Mouse (Mus musculus) liver, embryonic 12.5 days (tissue): ENCODE data around the gene H2-K1. TPM values are rescaled to one million over a fixed set of nuclear protein-coding genes. Genes with fewer than 3 reads are reported as not detected.

Experiments used
- ATAC-seq: fragments of 200-750 bp; cut with Nextera tagmentation; 2 replicates; pipeline ENCODE4 v1.8.0; 2017; ENCODE audit warnings: moderate number of reproducible peaks, mild to moderate bottlenecking, moderate library complexity
- H3K27ac ChIP-seq: fragments of 300-500 bp; sonication (generic); 2 replicates; pipeline ENCODE4 v1.5.1; 2016; ENCODE audit warnings: mild to moderate bottlenecking
- H3K27me3 ChIP-seq: fragments of 300-500 bp; sonication (generic); replicated peaks from 2 replicates; pipeline ENCODE4 v1.6.1; 2016; ENCODE audit warnings: mild to moderate bottlenecking, moderate library complexity
- H3K36me3 ChIP-seq: fragments of 300-500 bp; sonication (generic); 2 replicates; pipeline ENCODE4 v1.6.1; 2016; ENCODE audit warnings: mild to moderate bottlenecking, moderate library complexity
- H3K4me1 ChIP-seq: fragments of 300-500 bp; sonication (generic); 2 replicates; pipeline ENCODE4 v1.6.1; 2016
- H3K4me2 ChIP-seq: fragments of 300-500 bp; sonication (generic); 2 replicates; pipeline ENCODE4 v1.6.1; 2016; ENCODE audit warnings: mild to moderate bottlenecking, moderate library complexity
- H3K4me3 ChIP-seq: fragments of 300-500 bp; sonication (generic); 2 replicates; pipeline ENCODE4 v1.5.1; 2016; ENCODE audit warnings: mild to moderate bottlenecking, moderate library complexity
- H3K9ac ChIP-seq: fragments of 300-500 bp; sonication (generic); 2 replicates; pipeline ENCODE4 v1.6.1; 2016; ENCODE audit warnings: mild to moderate bottlenecking, moderate library complexity
- H3K9me3 ChIP-seq: fragments of 300-500 bp; sonication (generic); replicated peaks from 2 replicates; pipeline ENCODE4 v1.6.1; 2016; ENCODE audit warnings: mild to moderate bottlenecking, moderate library complexity
- WGBS: fragments of 180-500 bp; shearing (Covaris S2); methylation state at CpG from one replicate; pipeline ENCODE4 v1.1.7; 2016; ENCODE audit not compliant: insufficient replicate concordance; 5-methylcytosine and 5-hydroxymethylcytosine counted together
- microRNA counts: library from miRNA; unstranded; fragments of <30 nt; microRNA quantifications from one replicate; lab custom pipeline; 2017
- microRNA-seq: library from miRNA; unstranded; fragments of <30 nt; microRNA quantifications from one replicate; pipeline ENCODE4, GENCODE M21; 2017
- polyA plus RNA-seq: library from polyadenylated mRNA; unstranded; fragments of >200 nt; fragmentation: Nextera tagmentation; extraction: Ambion mirVana; gene quantifications from 2 replicates; pipeline ENCODE4 v1.2.1, GENCODE M21; 2016

The H2-K1 gene
- polyA plus RNA-seq, 1 experiment from 2014 or later = 83.5 TPM

DNA sequence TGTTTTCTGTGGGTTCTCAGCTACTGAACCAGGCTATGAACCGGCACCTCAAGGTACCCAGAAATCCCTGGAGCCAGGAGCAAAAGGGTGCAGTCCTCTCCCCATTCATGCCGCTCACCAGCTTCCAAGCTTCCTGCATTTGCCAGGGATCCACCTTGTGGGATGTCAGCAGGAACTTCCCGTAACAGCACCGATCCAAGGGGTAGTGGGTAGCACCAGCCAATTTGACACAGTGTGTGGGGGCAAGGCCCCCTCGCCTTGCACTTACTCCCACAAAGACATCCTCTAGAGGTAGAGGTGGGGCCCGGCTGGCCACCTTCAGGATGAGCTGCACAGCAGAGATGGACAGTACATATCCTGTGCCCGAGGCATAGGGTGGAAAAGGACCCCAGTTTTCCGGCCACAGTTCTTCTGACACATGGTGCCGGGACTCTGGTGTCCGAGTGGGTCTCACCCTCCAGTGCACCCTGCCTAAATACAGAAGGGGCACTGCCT is 50.0 kb downstream of the H2-K1 start:
- 69% methylated on average over 10 of the region's 10 CpGs for WGBS

DNA sequence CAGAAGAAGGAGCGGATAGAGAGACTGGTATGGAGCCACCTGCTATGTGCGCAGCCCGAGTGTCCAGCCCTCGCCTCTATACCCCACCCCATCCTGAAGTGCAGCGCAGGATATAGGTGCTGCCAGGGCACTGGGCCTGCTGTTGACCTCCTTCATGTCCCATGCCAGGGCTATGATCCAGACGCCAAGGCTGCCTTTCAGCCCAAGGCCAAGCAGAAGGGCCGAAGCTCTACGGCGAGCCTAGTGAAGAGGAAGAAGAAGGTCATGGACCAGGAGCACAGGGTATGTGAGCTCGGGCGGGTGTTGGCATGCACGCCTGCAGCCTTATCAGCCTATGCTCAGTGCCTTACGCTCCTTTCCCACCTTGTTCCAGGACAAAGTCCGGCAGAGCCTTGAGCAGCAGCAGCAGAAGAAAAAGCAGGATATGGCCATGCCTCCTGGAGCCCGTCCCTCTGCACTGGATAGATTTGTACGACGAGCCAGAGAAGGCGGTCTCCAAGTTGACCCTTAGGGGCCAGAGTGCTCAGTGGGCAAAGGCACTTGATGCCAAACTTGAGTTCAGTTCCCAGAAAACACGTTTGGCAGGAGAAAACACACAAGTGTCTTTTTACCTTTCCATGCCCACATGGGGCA is 51.1 kb downstream of the H2-K1 start:
- H3K4me3 ChIP-seq = no peak overlapping the region
- H3K9ac ChIP-seq = no peak overlapping the region
- H3K9me3 ChIP-seq = no peaks in the 10 kb centered on the region
- H3K4me1 ChIP-seq = peaks cover 46% of the 10 kb centered on the region
- ATAC-seq = no peak
- H3K27me3 ChIP-seq = no peaks in the 10 kb centered on the region
- peaks cover 90% of the 10 kb centered on the region for H3K36me3 ChIP-seq
- no peak overlapping the region for H3K27ac ChIP-seq
- 85% methylated on average over 19 of the region's 19 CpGs for WGBS
- H3K4me2 ChIP-seq = no peak overlapping the region

More for the DNA sequence above, 50.0 kb downstream of the H2-K1 start:
- Histone ChIP-seq H3K4me2 (peak overlapping the region; percentile 90), H3K4me3 (peak overlapping the region; percentile 80; the same call in 1 of the 2 replicates), H3K27me3 (no peaks in the 10 kb centered on the region), H3K4me1 (peaks cover 54% of the 10 kb centered on the region), H3K9ac (peak overlapping the region; percentile 84; the same call in 1 of the 2 replicates), H3K36me3 (peaks cover 87% of the 10 kb centered on the region), H3K9me3 (no peaks in the 10 kb centered on the region), H3K27ac (peak overlapping the region; percentile 92)
- ATAC-seq = no peak

DNA sequence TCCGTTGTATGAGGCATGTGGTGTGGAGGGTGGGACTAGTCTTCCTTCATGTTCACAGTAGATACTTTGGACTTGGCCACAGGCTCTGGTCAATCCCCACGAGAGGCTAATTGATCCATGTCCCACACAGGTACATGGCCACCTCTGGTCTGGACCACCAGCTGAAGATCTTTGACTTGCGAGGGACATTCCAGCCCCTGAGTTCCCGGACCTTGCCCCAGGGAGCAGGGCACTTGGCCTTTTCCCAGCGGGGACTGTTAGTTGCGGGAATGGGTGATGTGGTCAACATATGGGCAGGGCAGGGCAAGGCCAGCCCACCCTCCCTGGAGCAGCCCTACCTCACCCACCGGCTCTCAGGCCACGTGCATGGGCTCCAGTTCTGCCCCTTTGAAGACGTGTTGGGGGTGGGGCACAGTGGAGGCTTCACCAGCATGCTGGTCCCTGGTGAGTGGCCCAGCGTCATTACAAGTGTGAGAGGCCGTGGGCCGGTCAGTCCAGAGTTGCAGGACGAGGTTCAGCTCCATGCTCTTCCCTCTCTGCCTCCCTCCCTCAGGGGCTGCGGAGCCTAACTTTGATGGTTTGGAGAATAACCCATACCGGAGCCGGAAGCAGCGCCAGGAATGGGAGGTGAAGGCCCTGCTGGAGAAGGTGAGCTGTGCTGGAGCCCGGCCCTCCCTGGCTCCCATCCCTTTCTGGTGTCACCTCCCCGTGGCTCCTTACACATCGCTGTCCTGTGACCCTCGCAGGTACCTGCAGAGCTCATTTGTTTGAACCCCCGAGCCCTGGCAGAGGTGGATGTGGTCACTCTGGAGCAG is 51.9 kb downstream of the H2-K1 start:
- Histone ChIP-seq H3K4me1 (peaks cover 38% of the 10 kb centered on the region), H3K9me3 (no peaks in the 10 kb centered on the region), H3K4me2 (no peak overlapping the region), H3K27ac (no peak overlapping the region), H3K27me3 (no peaks in the 10 kb centered on the region), H3K36me3 (peaks cover 90% of the 10 kb centered on the region), H3K9ac (no peak overlapping the region), H3K4me3 (no peak overlapping the region)
- 77% methylated on average over 22 of the region's 22 CpGs for WGBS
- no peak for ATAC-seq

DNA sequence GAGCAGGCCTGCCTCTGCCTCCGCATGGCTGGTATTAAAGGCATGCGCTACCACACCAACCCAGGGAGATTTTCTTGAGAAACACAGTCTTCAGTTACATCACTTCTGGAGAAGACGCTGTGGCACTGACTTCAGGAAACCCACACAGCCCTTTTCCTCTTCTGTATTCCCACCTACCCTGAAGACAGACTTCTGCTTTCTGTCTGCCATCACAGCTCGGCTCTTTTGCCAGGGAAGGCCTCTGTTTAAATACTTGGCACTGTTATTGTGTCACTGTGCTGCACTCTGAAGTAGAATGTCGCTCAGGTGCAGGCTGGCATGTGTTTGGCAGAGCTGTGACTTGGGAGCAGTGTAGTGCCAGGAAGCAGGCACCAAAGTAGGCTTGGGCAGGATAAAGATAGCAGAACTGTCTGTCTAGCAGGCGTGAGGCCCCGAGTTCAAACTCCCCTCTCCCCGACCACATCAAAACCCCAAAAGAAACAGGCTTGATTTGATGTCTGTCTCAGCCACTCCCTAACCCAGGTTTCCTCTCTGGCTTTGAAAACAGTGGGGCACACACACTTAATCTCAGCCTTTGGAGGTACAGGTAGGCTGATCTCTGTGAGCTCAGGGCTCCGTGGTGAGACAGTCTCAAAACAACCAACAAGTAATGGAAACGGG is 52.6 kb downstream of the H2-K1 start:
- WGBS = 64% methylated on average over 10 of the region's 10 CpGs
- no peak overlapping the region for H3K4me3 ChIP-seq
- ATAC-seq = no peak
- peaks cover 31% of the 10 kb centered on the region for H3K4me1 ChIP-seq
- no peak overlapping the region for H3K9ac ChIP-seq
- no peaks in the 10 kb centered on the region for H3K27me3 ChIP-seq
- peaks cover 90% of the 10 kb centered on the region for H3K36me3 ChIP-seq
- H3K9me3 ChIP-seq = no peaks in the 10 kb centered on the region
- H3K27ac ChIP-seq = peak overlapping the region; percentile 12; the same call in 1 of the 2 replicates
- H3K4me2 ChIP-seq = no peak overlapping the region

MicroRNAs encoded within 50 kb of the gene (microRNA counts, 519-probe panel; counts per million panel counts)
- 582 counts per million, percentile 70 among the panel's probes with 10 or more counts for microRNA mmu-miR-219 (lab: Ali Mortazavi, UCI)

Small RNA genes lying within 50 kb of the gene (microRNA-seq; reads per million reads assigned to microRNA genes)
- gene Mir219a-1 (2.5 reads per million), gene Mir219c (not detected)

Other genes with a start within 250 kb of the H2-K1 start
- 147 and 169 TPM in 2 replicates for gene Rab11b, start 239.8 kb downstream of the H2-K1 start, polyA plus RNA-seq
- gene Angptl4, start 218.5 kb downstream of the H2-K1 start, polyA plus RNA-seq = 17.3 and 21.0 TPM in 2 replicates
- 12.6 and 13.2 TPM in 2 replicates for gene Kank3, start 189.8 kb downstream of the H2-K1 start, polyA plus RNA-seq
- gene Rps28, start 175.8 kb downstream of the H2-K1 start, polyA plus RNA-seq = 689 and 715 TPM in 2 replicates
- 296 and 311 TPM in 2 replicates for gene Ndufa7, start 175.8 kb downstream of the H2-K1 start, polyA plus RNA-seq
- 22.2 and 24.1 TPM in 2 replicates for gene Cd320, start 157.3 kb downstream of the H2-K1 start, polyA plus RNA-seq
- gene Gm7029, start 126.5 kb downstream of the H2-K1 start, polyA plus RNA-seq = not detected in 2 replicates
- gene Kifc1, start 109.7 kb downstream of the H2-K1 start, polyA plus RNA-seq = 4.8 and 6.0 TPM in 2 replicates
- gene Platr17, start 95.2 kb downstream of the H2-K1 start, polyA plus RNA-seq = 0.51 and 0.78 TPM in 2 replicates
- gene Daxx, start 90.9 kb downstream of the H2-K1 start, polyA plus RNA-seq = 33.4 and 37.1 TPM in 2 replicates
- gene Tapbp, start 84.4 kb downstream of the H2-K1 start, polyA plus RNA-seq = 29.4 and 30.1 TPM in 2 replicates
- 13.6 and 14.8 TPM in 2 replicates for gene Zbtb22, start 84.4 kb downstream of the H2-K1 start, polyA plus RNA-seq
- 17.3 and 18.4 TPM in 2 replicates for gene Rgl2, start 70.8 kb downstream of the H2-K1 start, polyA plus RNA-seq
- gene Pfdn6, start 60.0 kb downstream of the H2-K1 start, polyA plus RNA-seq = 164 and 177 TPM in 2 replicates
- gene Wdr46, start 59.7 kb downstream of the H2-K1 start, polyA plus RNA-seq = 49.4 and 52.7 TPM in 2 replicates
- 2.1 and 2.6 TPM in 2 replicates for gene B3galt4, start 48.9 kb downstream of the H2-K1 start, polyA plus RNA-seq
- 41.1 and 43.5 TPM in 2 replicates for gene Vps52, start 44.5 kb downstream of the H2-K1 start, polyA plus RNA-seq
- gene Rps18, start 44.3 kb downstream of the H2-K1 start, polyA plus RNA-seq = 1,396 and 1,433 TPM in 2 replicates
- gene Ring1, start 24.3 kb upstream of the H2-K1 start, polyA plus RNA-seq = 10.6 and 10.7 TPM in 2 replicates
- gene H2-Ke6, start 27.7 kb upstream of the H2-K1 start, polyA plus RNA-seq = 33.2 and 36.1 TPM in 2 replicates
- 91.7 and 96.0 TPM in 2 replicates for gene Slc39a7, start 31.3 kb upstream of the H2-K1 start, polyA plus RNA-seq
- gene Rxrb, start 31.5 kb upstream of the H2-K1 start, polyA plus RNA-seq = 29.2 and 31.3 TPM in 2 replicates
- 0.37 and 0.54 TPM in 2 replicates for gene Col11a2, start 39.1 kb upstream of the H2-K1 start, polyA plus RNA-seq
- gene H2-Oa, start 92.0 kb upstream of the H2-K1 start, polyA plus RNA-seq = 0.37 and 0.56 TPM in 2 replicates
- 3.1 and 4.3 TPM in 2 replicates for gene H2-DMa, start 119.2 kb upstream of the H2-K1 start, polyA plus RNA-seq
- 59.9 and 66.1 TPM in 2 replicates for gene Brd2, start 122.3 kb upstream of the H2-K1 start, polyA plus RNA-seq
- 0.30 and 0.35 TPM in 2 replicates for gene H2-DMb2, start 143.0 kb upstream of the H2-K1 start, polyA plus RNA-seq
- 0.21 and 0.45 TPM in 2 replicates for gene H2-DMb1, start 152.7 kb upstream of the H2-K1 start, polyA plus RNA-seq
- gene Tap1, start 187.2 kb upstream of the H2-K1 start, polyA plus RNA-seq = 2.3 and 2.6 TPM in 2 replicates
- 4.5 and 5.0 TPM in 2 replicates for gene Psmb9, start 187.4 kb upstream of the H2-K1 start, polyA plus RNA-seq
- gene Psmb8, start 197.4 kb upstream of the H2-K1 start, polyA plus RNA-seq = 12.5 and 13.5 TPM in 2 replicates
- gene Tap2, start 203.2 kb upstream of the H2-K1 start, polyA plus RNA-seq = 5.6 and 6.9 TPM in 2 replicates
- gene H2-Ob, start 238.6 kb upstream of the H2-K1 start, polyA plus RNA-seq = 0.05 and 0.19 TPM in 2 replicates